Mouse (Mus musculus): ENCODE data around the gene Tepp. TPM values are rescaled to one million over a fixed set of nuclear protein-coding genes. Genes with fewer than 3 reads are reported as not detected.

Gene Tepp
- total RNA-seq, 2 experiments from 2014 or later = not detected

- peak; percentile 71 for DNase-seq
- Histone ChIP-seq H3K27ac (peak overlapping the region; percentile 65), H3K4me3 (no peak overlapping the region; the same call in 1 of the 2 replicates)
- intact Hi-C loops (cut with DNase I) = no loop called here
- no peak for TF ChIP-seq CTCF (IDR thresholded peaks at IDR 0.05)
These were observed 48.4 kb downstream of the Tepp start for GRCm38 (mm10) chr8:95358550-95359411.

GRCm38 (mm10) chr8:95360181-95361015, 50.0 kb downstream of the Tepp start:
- DNase-seq = peak; percentile 57
- Histone ChIP-seq H3K4me3 (no peak overlapping the region), H3K27ac (peak overlapping the region; percentile 65)
- no peak for TF ChIP-seq CTCF (IDR thresholded peaks at IDR 0.05)
- intact Hi-C loops (cut with DNase I) = no loop called here

GRCm38 (mm10) chr8:95361016-95361341, 50.6 kb downstream of the Tepp start:
- no peak overlapping the region for H3K4me3 ChIP-seq
- no peak for TF ChIP-seq CTCF (IDR thresholded peaks at IDR 0.05)
- no peak for DNase-seq
- 0 out of 2 replicates have a peak overlapping the region, but pooled peaks have one; percentile 35 for H3K27ac ChIP-seq
- intact Hi-C loops (cut with DNase I) = no loop called here

GRCm38 (mm10) chr8:95362272-95362671, 51.9 kb downstream of the Tepp start:
- no peak overlapping the region for H3K27ac ChIP-seq
- H3K4me3 ChIP-seq = no peak overlapping the region
- TF ChIP-seq CTCF (IDR thresholded peaks at IDR 0.05) = no peak
- DNase-seq = no peak
- intact Hi-C loops (cut with DNase I) = no loop called here

- intact Hi-C loops (cut with DNase I) = no loop called here
- DNase-seq = no peak
- H3K27ac ChIP-seq = no peak overlapping the region
- no peak overlapping the region for H3K4me3 ChIP-seq
- no peak for TF ChIP-seq CTCF (IDR thresholded peaks at IDR 0.05)
These were observed 53.5 kb downstream of the Tepp start for GRCm38 (mm10) chr8:95363849-95364248.

GRCm38 (mm10) chr8:95369581-95370326, 59.4 kb downstream of the Tepp start:
- DNase-seq = no peak
- Histone ChIP-seq H3K27ac (no peak overlapping the region), H3K4me3 (no peak overlapping the region)
- no peak for TF ChIP-seq CTCF (IDR thresholded peaks at IDR 0.05)
- intact Hi-C loops (cut with DNase I) = no loop called here

- H3K27ac ChIP-seq = peak overlapping the region; percentile 67
- peak overlapping the region; percentile 24 for H3K4me3 ChIP-seq
- peak; percentile 57 for DNase-seq
- TF ChIP-seq CTCF (IDR thresholded peaks at IDR 0.05) = no peak
- intact Hi-C loops (cut with DNase I) = no loop called here
These were observed 63.1 kb downstream of the Tepp start for GRCm38 (mm10) chr8:95373389-95374002.

GRCm38 (mm10) chr8:95374429-95374828, 64.1 kb downstream of the Tepp start:
- Histone ChIP-seq H3K4me3 (no peak overlapping the region), H3K27ac (peak overlapping the region; percentile 67)
- intact Hi-C loops (cut with DNase I) = no loop called here
- no peak for DNase-seq
- no peak for TF ChIP-seq CTCF (IDR thresholded peaks at IDR 0.05)

- no peak for DNase-seq
- intact Hi-C loops (cut with DNase I) = no loop called here
- peak overlapping the region; percentile 82 for H3K27ac ChIP-seq
These were observed 65.1 kb downstream of the Tepp start for GRCm38 (mm10) chr8:95375374-95375930.

More at GRCm38 (mm10) chr8:95375374-95375930, 65.1 kb downstream of the Tepp start:
- no peak overlapping the region for H3K4me3 ChIP-seq
- TF ChIP-seq CTCF (IDR thresholded peaks at IDR 0.05) = no peak

Other genes starting within 250 kb of the Tepp start
- gene Katnb1, start 229.4 kb upstream of the Tepp start, total RNA-seq (2021) = 1 to 10 TPM; 6.4 to 7.6 TPM
- 10 to 100 TPM in 1 of 2 experiments, 1 to 10 TPM in 1; 5.2 to 11.4 TPM for gene Kifc3, start 107.8 kb upstream of the Tepp start, total RNA-seq (2021)
- under 1 TPM; 0.08 to 0.66 TPM for gene Cngb1, start 4.0 kb upstream of the Tepp start, total RNA-seq (2021)
- 1 to 10 TPM; 3.3 to 4.4 TPM for gene Zfp319, start 21.4 kb downstream of the Tepp start, total RNA-seq (2021)
- gene Usb1, start 21.7 kb downstream of the Tepp start, total RNA-seq (2021) = 1 to 10 TPM; 5.8 to 7.1 TPM
- 10 to 100 TPM; 13.8 to 17.0 TPM for gene Mmp15, start 41.7 kb downstream of the Tepp start, total RNA-seq (2021)
- 1 to 10 TPM; 6.5 TPM for gene Cfap20, start 124.3 kb downstream of the Tepp start, total RNA-seq (2021)
- 10 to 100 TPM; 23.1 to 23.7 TPM for gene Csnk2a2, start 179.5 kb downstream of the Tepp start, total RNA-seq (2021)
- not detected for gene Ccdc113, start 223.5 kb downstream of the Tepp start, total RNA-seq (2021)